Mouse (Mus musculus): ENCODE results near the gene Triap1. TPM values are rescaled to one million over a fixed set of nuclear protein-coding genes. Genes with fewer than 3 reads are reported as not detected.

The Triap1 gene
- polyA plus RNA-seq, 1 experiment from 2014 or later, result 57.6 TPM

DNA sequence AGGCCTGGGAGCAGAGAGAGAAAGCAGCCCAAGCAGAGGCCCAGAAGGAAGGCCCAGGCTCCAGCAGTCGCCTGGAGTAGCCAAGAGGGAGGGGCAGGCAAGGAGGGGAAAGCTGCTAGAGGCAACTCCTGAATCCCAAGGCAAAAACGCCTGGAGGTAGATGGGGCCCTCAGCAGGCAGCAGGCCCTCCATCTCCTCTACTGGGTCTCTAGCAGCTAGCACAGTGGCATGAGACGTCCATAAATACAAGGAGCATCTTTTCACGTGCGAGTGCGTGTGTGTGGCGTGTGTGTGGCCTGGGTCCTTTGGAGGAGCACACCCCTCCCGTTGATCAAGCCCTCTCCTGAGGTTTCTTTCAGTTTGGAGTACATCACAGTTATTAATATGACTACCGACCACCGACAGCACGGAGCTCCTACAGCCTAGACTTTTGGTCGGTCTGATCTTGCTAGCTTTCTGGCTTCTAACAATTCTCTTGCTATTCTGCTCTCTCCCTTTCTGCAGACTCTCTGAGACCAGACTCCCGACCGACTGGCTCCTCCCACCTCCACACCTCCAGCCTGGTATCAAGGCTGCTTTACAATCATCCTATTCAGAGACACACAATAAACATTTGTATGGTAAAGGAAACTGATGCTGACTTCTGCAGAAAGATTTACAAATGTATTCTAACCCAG lies 23.9 kb upstream of the Triap1 start:
- H3K4me2 ChIP-seq, result peak overlapping the region; percentile 16
- peak overlapping the region; percentile 61 for H3K9ac ChIP-seq
- H3K4me1 ChIP-seq (replicated peaks), result peaks cover 46% of the 10 kb centered on the region
- H3K36me3 ChIP-seq, result no peaks in the 10 kb centered on the region
- H3K27ac ChIP-seq, result peak overlapping the region; percentile 88
- no peaks in the 10 kb centered on the region for H3K9me3 ChIP-seq
- ATAC-seq (ENCODE audit: low FRiP score), result peak; percentile 40; the same call in 1 of the 2 replicates
- WGBS, result 10% methylated on average over 14 of the region's 14 CpGs
- no peak overlapping the region for H3K4me3 ChIP-seq
- H3K27me3 ChIP-seq, result no peaks in the 10 kb centered on the region

DNA sequence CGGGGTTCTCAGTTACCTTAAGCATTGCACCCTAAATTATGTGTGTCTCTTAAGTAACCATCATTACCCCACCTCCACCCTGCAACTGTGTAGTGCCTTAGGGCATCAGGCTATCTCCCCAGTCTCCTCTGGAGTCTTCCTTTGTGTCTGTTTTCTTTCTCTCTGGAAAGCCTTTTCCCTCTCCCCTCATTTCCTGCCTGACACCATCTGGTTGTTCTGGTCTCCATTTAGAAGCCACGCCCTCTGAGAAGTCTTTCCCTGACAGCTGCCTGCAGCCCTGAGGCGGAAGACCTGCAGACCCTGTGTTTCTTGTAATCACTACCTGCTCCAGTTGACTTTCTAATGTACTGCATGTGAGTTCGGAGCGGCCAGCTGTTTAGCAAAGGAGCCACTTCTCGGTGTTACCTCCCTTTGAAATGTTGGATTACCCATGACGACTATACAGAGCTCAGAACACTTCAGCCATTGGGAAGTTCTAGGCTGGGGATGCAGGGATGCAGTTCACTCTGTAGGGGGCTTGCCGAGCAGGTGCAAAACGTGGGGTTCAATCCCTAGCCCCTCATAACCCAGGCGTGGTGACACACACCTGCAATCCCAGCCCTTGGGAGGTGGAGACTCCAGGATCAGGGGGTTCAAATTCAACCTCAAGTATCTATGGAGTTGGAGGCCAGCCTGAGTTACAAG lies 23.2 kb upstream of the Triap1 start:
- H3K9ac ChIP-seq, result peak overlapping the region; percentile 61; the same call in 1 of the 2 replicates
- 5% methylated on average over 10 of the region's 10 CpGs for WGBS
- peak overlapping the region; percentile 16 for H3K4me2 ChIP-seq
- H3K27ac ChIP-seq, result peak overlapping the region; percentile 88
- H3K4me3 ChIP-seq, result no peak overlapping the region
- H3K4me1 ChIP-seq (replicated peaks), result peaks cover 46% of the 10 kb centered on the region
- ATAC-seq (ENCODE audit: low FRiP score), result peak; percentile 68
- H3K9me3 ChIP-seq, result no peaks in the 10 kb centered on the region
- H3K27me3 ChIP-seq, result no peaks in the 10 kb centered on the region
- no peaks in the 10 kb centered on the region for H3K36me3 ChIP-seq

DNA sequence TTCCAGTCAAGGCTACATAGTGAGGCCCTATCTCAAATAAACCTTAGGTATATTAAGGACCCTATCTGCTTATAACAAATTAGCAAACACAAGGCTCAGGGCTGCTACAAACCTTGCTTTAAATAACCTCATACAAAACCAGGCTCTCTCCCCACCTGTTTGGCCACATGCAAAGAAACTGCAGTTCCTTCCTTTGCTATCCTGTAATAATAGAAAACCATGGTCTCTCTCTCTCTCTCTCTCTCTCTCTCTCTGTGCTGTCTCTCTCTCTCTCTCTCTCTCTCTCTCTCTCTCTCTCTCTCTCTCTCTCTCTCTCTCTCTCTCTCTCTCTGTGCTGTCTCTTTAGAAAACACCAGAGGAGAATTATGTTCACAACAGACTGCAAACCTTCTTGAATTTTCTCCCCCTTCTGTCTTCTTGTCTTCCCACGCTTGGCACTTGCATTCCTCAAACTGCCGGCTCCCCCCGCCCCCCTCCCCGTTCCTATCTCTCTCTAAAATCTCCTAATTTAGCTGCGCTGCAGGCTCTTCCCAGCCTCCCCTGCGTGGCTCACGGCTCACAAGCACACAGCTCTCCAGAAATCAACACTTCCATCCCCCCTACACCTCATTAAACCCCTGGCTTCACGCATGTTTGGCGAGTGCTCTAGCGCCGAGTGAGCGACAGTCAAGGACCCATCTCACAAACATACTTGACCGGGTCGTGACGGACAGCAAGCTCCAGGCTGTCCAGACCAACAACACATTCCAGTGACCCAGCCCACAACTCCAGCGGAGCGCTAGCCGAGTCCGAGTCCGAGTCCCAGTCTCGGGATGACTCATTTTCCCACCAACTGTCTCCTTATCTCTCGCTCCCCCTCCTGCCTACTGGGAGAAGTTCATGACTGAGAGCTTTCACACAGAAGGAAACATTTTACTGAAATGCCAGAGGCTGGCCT lies 21.8 kb upstream of the Triap1 start:
- WGBS, result under 1% methylated on average over 22 of the region's 22 CpGs
- Histone ChIP-seq H3K4me2 (peak overlapping the region; percentile 77), H3K9ac (peak overlapping the region; percentile 65), H3K4me1 (replicated peaks) (peaks cover 40% of the 10 kb centered on the region), H3K27me3 (no peaks in the 10 kb centered on the region), H3K36me3 (no peaks in the 10 kb centered on the region), H3K9me3 (no peaks in the 10 kb centered on the region), H3K27ac (peak overlapping the region; percentile 80), H3K4me3 (peak overlapping the region; percentile 40)
- peak; percentile 50 for ATAC-seq (ENCODE audit: low FRiP score)

DNA sequence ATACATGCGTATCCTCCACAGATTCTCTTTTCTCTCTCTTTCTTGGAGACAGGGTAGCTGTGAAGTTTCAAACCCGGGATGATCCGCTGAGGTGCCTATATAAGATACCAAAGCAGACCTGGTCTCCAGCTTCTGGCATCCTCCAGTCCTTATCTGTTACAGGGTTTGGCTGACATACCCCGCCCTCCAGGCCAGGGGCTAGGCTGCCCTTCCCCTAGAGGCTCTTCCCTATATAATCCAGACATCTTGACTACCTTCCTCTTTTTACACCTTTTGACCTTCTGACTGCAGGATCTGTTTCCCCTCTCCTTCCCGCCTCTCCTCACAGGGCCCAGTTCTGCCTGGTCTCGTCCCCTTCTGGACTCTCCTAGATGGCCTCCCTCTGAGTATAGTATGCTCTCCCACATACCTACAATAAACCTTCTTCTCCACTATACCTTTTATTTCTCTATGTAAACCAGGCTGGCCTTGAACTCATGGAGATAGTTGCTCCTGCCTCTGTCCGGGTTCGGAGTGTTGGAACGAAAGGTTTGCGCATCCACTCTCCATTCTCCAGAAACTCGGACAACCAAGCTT lies 14.7 kb upstream of the Triap1 start:
- Histone ChIP-seq H3K9ac (peak overlapping the region; percentile 94), H3K4me2 (peak overlapping the region; percentile 93), H3K9me3 (no peaks in the 10 kb centered on the region), H3K27me3 (no peaks in the 10 kb centered on the region), H3K4me3 (peak overlapping the region; percentile 98), H3K36me3 (peaks cover 15% of the 10 kb centered on the region), H3K4me1 (replicated peaks) (peaks cover 42% of the 10 kb centered on the region), H3K27ac (peak overlapping the region; percentile 93)
- peak; percentile 53 for ATAC-seq (ENCODE audit: low FRiP score)
- 31% methylated on average over 11 of the region's 11 CpGs for WGBS

DNA sequence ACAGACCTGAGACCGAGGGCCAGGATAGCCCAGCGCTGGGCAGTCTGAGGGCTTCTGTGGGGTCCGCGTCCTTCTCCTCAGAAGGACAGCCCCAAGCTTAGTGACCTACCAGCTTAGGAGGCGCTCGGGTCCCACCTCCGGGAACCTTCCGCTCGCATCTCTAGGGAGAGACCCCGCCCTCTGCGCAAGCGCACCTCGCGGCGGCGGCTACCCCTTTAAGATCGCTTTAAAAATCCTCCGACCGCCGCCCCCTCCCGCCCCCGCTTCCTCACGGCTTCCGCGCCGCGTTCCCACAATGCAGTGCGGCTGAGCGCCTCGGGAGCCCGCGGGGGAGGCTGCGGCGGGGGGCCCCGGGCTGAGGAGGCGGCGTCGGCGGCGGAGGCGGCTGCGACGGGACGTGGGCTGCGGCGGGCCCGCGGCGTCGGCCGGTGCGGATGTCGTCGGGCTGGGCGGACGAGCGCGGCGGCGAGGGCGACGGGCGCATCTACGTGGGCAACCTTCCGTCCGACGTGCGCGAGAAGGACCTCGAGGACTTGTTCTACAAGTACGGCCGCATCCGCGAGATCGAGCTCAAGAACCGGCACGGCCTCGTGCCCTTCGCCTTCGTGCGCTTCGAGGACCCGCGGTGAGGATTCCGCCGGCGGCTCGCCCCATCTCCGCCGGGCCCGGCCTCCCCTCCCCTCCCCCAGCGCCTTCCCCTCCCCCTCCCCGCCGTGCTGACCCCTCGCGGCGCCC lies 14.0 kb upstream of the Triap1 start, which contains the start of gene Srsf9:
Srsf9 (plus strand) TSS at position 303 of the 735 bp plus-strand sequence.
- peak; percentile 93 for ATAC-seq (ENCODE audit: low FRiP score)
- under 1% methylated on average over 74 of the region's 97 CpGs for WGBS
- Histone ChIP-seq H3K4me2 (peak within 1 kb of the TSS; percentile 93), H3K9ac (peak within 1 kb of the TSS; percentile 94), H3K4me1 (replicated peaks) (peaks cover 42% of the 10 kb centered on the region), H3K4me3 (peak within 1 kb of the TSS; percentile 98), H3K27me3 (no peaks in the 10 kb centered on the region), H3K9me3 (no peaks in the 10 kb centered on the region), H3K27ac (peak within 1 kb of the TSS; percentile 93), H3K36me3 (peaks cover 22% of the 10 kb centered on the region)

DNA sequence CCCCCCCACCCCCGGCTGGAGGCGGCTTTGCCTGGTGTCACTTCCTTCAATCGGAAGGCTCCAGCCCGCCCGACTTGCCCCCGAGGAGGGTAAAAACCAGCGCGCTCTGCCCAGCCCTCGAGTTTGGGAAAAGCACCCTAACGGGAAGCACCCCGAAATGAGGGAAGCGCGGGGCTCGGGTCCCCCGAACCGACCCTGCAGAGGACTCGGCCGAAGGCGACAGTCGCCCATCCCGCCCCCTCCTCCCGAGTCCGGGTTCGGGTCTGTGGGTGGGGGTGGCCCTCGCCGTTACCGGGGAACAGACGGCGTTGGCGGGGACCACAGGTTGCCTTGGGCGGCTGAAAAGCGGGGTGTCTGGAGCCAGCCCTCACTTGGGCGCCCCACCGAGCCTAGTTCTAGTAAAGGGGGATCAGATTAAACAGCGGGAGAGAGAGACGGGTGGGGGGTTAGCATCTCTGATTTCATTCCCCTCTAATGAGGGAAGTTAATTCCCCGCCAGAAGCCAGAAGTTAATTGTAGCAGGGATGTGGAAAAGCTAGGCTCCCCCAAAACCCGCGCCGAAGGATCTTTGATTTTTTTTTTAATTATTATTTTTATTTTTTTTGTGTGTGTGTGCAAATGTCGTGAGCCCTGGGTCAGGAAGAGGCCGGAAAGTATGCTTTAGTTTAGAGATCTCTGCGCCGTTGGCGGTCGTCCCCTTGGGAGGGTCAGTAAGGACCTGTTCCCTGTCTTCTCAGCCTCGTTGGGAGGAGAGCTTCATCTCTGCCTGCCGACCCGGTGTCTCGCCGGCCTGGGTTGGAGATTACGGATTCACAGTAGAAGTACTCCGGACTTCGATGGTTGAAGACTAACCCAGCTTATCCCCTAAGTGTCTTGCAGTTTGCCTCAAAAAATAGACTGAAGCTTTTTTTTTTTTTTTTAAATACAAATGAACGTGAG lies 13.1 kb upstream of the Triap1 start:
- H3K4me1 ChIP-seq (replicated peaks), result peaks cover 42% of the 10 kb centered on the region
- H3K36me3 ChIP-seq, result peaks cover 31% of the 10 kb centered on the region
- ATAC-seq (ENCODE audit: low FRiP score), result peak; percentile 44; the same call in 1 of the 2 replicates
- H3K4me2 ChIP-seq, result peak overlapping the region; percentile 93
- WGBS, result under 1% methylated on average over 54 of the region's 55 CpGs
- H3K9me3 ChIP-seq, result no peaks in the 10 kb centered on the region
- peak overlapping the region; percentile 94 for H3K9ac ChIP-seq
- peak overlapping the region; percentile 93 for H3K27ac ChIP-seq
- H3K27me3 ChIP-seq, result no peaks in the 10 kb centered on the region
- H3K4me3 ChIP-seq, result peak overlapping the region; percentile 98

DNA sequence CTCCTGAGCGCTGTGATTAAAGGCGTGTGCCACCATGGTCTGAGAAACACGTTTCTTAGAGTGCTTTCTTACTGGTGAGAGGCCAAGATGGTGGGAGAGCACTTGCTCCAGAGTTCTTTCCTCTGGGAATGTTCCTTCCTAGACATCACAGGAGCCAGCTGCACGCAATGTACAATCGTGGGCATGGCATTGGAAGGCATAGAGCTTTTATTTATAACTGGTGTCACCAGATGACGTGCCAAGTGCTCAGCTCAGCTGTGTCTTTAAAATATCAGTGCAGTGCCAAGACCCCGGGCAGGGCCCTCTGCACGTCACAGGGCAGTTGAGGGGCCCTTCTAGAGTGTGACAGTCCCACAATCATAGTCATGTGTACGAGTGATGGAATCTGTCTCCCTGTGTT lies 10.1 kb upstream of the Triap1 start:
- H3K27me3 ChIP-seq, result no peaks in the 10 kb centered on the region
- H3K9me3 ChIP-seq, result no peaks in the 10 kb centered on the region
- H3K4me2 ChIP-seq, result no peak overlapping the region
- H3K36me3 ChIP-seq, result peaks cover 61% of the 10 kb centered on the region
- 0 out of 2 replicates have a peak overlapping the region, but pooled peaks have one; percentile 24 for H3K9ac ChIP-seq
- H3K4me3 ChIP-seq, result no peak overlapping the region
- peaks cover 38% of the 10 kb centered on the region for H3K4me1 ChIP-seq (replicated peaks)
- no peak for ATAC-seq (ENCODE audit: low FRiP score)
- 92% methylated on average over 9 of the region's 9 CpGs for WGBS
- H3K27ac ChIP-seq, result no peak overlapping the region

DNA sequence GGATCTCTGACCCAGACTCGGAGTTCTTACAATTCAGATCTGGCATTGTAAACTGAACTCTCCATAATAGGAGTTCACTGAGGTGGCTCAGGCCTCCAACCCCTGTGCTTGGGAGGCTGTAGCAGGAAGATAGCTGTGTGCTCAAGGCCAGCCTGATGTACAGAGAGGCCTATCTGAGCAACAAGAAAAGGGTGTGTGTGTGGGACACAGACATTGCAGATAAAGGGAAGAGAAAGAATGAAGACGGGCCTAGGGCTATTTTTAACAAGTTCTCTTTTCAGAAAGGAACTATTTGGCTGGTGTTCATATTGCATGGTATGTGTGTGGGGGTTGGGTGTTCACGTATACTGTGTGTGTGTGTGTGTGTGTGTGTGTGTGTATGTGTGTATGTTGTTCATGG lies 7.4 kb upstream of the Triap1 start:
- no peak overlapping the region for H3K4me3 ChIP-seq
- no peaks in the 10 kb centered on the region for H3K9me3 ChIP-seq
- no peak overlapping the region for H3K4me2 ChIP-seq
- H3K27me3 ChIP-seq, result no peaks in the 10 kb centered on the region
- H3K9ac ChIP-seq, result no peak overlapping the region
- H3K27ac ChIP-seq, result no peak overlapping the region
- no peak for ATAC-seq (ENCODE audit: low FRiP score)
- H3K36me3 ChIP-seq, result peaks cover 72% of the 10 kb centered on the region
- peaks cover 26% of the 10 kb centered on the region for H3K4me1 ChIP-seq (replicated peaks)
- 89% methylated on average over 3 of the region's 3 CpGs for whole genome bisulfite sequencing

DNA sequence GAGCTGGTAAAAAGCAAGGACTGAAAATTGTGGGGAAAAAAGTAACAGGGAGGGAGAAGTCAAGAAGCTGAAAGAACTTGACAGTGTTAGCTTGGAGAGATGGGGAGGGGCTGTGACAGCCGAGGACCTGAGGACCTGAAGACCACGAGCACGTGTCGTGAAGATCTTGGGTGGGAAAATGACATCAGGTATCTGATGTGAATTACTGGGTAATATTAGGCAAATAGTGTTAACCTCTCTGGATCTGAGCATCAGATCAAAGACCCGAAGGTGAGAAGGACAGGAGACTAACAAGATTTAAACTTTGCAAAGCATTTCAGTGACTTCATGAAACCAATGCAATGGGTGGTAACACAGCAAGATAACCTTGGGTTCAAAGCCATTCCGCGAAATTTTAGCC lies 1.0 kb upstream of the Triap1 start:
- H3K4me1 ChIP-seq (replicated peaks), result peaks cover 26% of the 10 kb centered on the region
- H3K27ac ChIP-seq, result no peak overlapping the region
- peak overlapping the region; percentile 88 for H3K4me3 ChIP-seq
- peaks cover 51% of the 10 kb centered on the region for H3K36me3 ChIP-seq
- peak overlapping the region; percentile 92 for H3K9ac ChIP-seq
- no peaks in the 10 kb centered on the region for H3K9me3 ChIP-seq
- H3K27me3 ChIP-seq, result no peaks in the 10 kb centered on the region
- 36% methylated on average over 7 of the region's 7 CpGs for WGBS
- H3K4me2 ChIP-seq, result peak overlapping the region; percentile 77
- ATAC-seq (ENCODE audit: low FRiP score), result no peak

DNA sequence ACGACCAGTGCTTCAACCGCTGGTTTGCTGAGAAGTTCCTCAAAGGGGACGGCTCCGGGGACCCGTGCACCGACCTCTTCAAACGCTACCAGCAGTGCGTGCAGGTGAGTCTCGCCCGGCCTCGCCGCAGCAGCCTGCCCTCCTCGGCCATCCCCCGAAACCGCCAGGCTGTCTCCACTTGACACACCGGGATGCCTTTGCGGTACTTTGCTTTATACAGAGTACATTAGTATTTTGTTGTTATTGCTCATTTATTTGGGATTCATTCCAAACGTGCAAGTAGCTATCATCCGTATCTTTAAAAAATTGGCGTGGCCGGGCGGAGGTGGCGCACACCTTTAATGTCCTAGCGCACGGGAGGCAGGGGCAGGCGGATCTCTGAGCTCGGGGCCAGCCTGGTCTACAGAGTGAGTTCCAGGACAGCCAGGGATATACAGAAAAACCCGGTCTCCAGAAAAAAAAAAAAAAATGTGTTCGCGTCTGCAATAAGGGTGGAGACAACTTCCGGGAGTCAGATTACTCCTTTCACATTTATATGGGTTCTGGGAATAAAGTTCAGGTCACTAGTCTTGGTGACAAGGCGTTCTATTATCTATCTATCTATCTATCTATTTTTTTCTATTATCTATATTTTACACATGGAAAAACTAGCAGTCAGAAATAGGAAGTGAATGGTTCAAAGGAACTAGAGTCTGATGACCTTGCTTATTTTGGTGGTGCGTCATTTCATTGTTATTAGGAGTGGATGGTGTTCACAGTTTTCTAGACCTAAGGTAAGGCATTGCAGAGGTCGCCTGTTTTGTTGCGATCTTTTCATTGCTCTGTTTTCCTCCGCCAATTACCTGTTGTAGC lies 515 bp downstream of the Triap1 start:
- H3K27me3 ChIP-seq, result no peaks in the 10 kb centered on the region
- ATAC-seq (ENCODE audit: low FRiP score), result 0 out of 2 replicates have a peak, but pooled peaks have one; percentile 12
- peaks cover 29% of the 10 kb centered on the region for H3K4me1 ChIP-seq (replicated peaks)
- H3K4me2 ChIP-seq, result peak overlapping the region; percentile 77
- peak overlapping the region; percentile 88 for H3K4me3 ChIP-seq
- peak overlapping the region; percentile 92 for H3K9ac ChIP-seq
- H3K27ac ChIP-seq, result peak overlapping the region; percentile 93
- no peaks in the 10 kb centered on the region for H3K9me3 ChIP-seq
- H3K36me3 ChIP-seq, result peaks cover 51% of the 10 kb centered on the region
- WGBS, result 13% methylated on average over 36 of the region's 36 CpGs
